Mouse (Mus musculus): ENCODE results near the gene Foxd1. TPM values are rescaled to one million over a fixed set of nuclear protein-coding genes. Genes with fewer than 3 reads are reported as not detected.

The Foxd1 gene
- under 1 TPM in 1 of 2 experiments, not detected in 1; 0.05 TPM for total RNA-seq (2021)
- long read RNA-seq, experiment 1, result 0 reads
- long read RNA-seq, experiment 2, result 0 reads

DNA sequence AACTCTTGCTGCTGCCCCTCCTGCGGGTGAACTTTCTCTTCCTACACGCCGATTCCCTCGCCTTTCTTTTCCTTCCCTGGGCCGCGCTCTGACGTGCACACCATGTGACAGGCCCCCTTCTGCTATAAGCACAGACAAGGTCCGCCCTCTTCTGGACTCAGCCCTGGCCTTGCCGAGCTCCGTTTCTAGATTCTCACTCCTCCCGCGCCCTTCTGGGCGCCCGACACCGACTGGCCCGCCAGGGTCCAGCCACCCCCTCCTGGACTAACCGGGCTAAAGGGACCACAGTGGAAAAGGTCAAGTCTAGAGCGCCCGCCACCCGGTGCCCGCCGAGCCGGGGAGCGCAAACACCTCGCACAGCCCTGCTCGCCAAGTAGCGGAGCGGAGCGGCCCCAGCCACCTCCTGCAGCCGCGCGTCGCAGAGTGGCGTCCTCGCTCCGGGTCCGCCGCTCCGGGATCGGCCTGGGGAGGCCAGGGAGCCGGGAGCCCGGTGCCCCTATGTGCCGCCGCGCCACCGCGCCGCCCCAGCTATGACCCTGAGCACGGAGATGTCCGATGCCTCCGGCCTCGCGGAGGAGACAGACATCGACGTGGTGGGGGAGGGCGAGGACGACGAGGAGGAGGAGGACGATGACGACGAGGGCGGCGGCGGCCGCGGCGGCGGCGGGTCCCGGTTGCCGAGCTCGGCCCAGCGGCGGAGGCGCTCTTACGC is at the start of gene Foxd1:
Gene Foxd1, plus strand, starts transcription at position 153 of the 712 bp plus-strand sequence.
- TF ChIP-seq CTCF (IDR thresholded peaks at IDR 0.05), result no peak
- 0 out of 2 replicates have a peak within 1 kb of the TSS, but pooled peaks have one; percentile 12 for H3K27ac ChIP-seq
- H3K4me3 ChIP-seq, result peak within 1 kb of the TSS; percentile 72
- peak; percentile 48 for DNase-seq
- intact Hi-C loops (cut with DNase I), result loop anchor here (10.0 kb wide), 1 partner anchor 151 kb away; no protein-coding TSS in a partner anchor

DNA sequence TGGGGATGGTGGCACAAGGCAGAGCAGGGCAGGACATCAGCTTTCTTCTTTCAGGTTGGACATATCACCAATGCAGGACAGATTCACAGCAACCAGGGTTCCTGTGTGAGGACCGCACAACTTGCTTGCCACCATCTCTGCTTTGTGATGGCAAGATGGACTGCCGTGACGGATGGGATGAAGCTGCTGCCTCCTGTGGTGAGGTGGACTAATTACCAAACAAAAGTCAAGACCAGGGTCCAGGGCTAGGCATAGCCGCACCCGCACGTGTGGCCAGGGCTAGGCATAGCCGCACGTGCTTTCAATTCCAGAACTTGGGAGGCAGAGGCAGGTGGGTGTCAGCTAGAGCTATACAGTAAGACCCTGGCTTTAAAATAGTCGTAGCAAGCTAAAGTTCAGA is 48.8 kb upstream of the Foxd1 start:
- Histone ChIP-seq H3K27ac (no peak overlapping the region), H3K4me3 (no peak overlapping the region)
- DNase-seq, result no peak
- no peak for TF ChIP-seq CTCF (IDR thresholded peaks at IDR 0.05)
- intact Hi-C loops (cut with DNase I), result no loop called here

GRCm38 (mm10) chr13:98306393-98306792 is 47.6 kb upstream of the Foxd1 start:
- DNase-seq, result no peak
- Histone ChIP-seq H3K27ac (no peak overlapping the region), H3K4me3 (no peak overlapping the region)
- TF ChIP-seq CTCF (IDR thresholded peaks at IDR 0.05), result no peak
- intact Hi-C loops (cut with DNase I), result no loop called here

- no peak for DNase-seq
- Histone ChIP-seq H3K4me3 (no peak overlapping the region), H3K27ac (no peak overlapping the region)
- TF ChIP-seq CTCF (IDR thresholded peaks at IDR 0.05), result no peak
- intact Hi-C loops (cut with DNase I), result no loop called here
These were observed 47.1 kb upstream of the Foxd1 start for GRCm38 (mm10) chr13:98306852-98307475.

GRCm38 (mm10) chr13:98308004-98308403 is 46.0 kb upstream of the Foxd1 start:
- intact Hi-C loops (cut with DNase I), result no loop called here
- TF ChIP-seq CTCF (IDR thresholded peaks at IDR 0.05), result no peak
- Histone ChIP-seq H3K27ac (no peak overlapping the region), H3K4me3 (no peak overlapping the region)
- no peak for DNase-seq

GRCm38 (mm10) chr13:98308724-98309123 is 45.3 kb upstream of the Foxd1 start:
- H3K27ac ChIP-seq, result no peak overlapping the region
- intact Hi-C loops (cut with DNase I), result no loop called here
- DNase-seq, result no peak
- no peak for TF ChIP-seq CTCF (IDR thresholded peaks at IDR 0.05)
- H3K4me3 ChIP-seq, result no peak overlapping the region

DNA sequence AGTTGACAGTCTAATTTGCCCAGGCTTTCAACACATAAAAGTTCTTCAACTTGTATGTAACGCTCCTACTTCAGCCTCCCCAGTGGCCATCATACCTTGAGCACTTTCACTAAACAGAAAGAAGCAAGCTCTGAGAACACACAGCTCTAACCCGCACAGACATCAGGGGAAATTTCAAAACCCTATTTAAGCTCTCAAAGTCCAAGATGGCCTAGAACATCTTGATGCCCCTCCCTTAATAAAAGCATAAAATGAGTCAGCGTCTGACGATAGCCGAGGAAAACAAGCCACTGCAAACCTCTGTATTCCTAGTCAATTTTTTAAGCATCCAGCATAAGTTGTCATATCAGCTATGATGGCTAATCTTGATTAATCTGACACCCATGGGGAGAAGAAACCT is 42.4 kb upstream of the Foxd1 start:
- Histone ChIP-seq H3K4me3 (no peak overlapping the region), H3K27ac (no peak overlapping the region)
- no peak for DNase-seq
- no peak for TF ChIP-seq CTCF (IDR thresholded peaks at IDR 0.05)
- intact Hi-C loops (cut with DNase I), result no loop called here

DNA sequence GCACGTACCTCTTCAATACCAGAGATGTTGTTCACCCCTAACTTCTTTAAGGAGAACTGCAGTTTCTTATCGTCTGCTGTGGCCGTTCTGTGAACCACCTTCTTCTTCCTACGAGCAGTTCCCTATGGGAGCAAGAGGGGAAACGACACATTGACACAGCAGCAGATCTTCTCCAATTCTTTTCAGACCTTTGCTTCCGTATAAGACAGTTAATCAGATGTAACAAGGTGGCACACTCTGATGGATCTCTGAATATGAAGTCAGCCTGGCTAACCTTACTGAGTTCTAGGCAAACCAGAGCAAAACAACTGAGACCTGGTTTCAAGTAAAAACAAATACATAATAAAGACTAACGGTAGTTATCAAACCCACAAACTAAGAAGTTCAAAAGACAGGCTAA is 40.4 kb upstream of the Foxd1 start:
- intact Hi-C loops (cut with DNase I), result no loop called here
- Histone ChIP-seq H3K27ac (no peak overlapping the region), H3K4me3 (no peak overlapping the region)
- TF ChIP-seq CTCF (IDR thresholded peaks at IDR 0.05), result no peak
- no peak for DNase-seq

DNA sequence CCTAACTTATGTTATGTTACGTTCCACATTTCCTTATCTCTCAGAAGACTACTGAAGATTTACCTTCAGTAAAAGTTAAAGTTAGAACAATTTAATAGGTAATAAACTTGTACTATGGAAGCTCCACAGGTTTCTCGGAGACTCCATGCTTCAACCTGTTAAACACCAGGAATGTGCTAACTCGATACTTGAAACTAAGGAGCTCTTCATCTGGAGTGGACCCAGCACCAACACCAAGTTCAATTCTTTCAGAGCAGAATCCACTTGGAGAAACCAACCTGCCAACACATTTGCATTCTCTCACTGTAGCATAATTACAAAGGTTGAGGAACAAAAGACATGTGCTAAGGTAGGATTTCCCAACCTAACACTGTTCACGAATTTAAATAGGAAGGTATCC is 38.9 kb upstream of the Foxd1 start:
- H3K27ac ChIP-seq, result no peak overlapping the region
- no peak for DNase-seq
- intact Hi-C loops (cut with DNase I), result no loop called here
- peak overlapping the region; percentile 96 for H3K4me3 ChIP-seq
- TF ChIP-seq CTCF (IDR thresholded peaks at IDR 0.05), result no peak

DNA sequence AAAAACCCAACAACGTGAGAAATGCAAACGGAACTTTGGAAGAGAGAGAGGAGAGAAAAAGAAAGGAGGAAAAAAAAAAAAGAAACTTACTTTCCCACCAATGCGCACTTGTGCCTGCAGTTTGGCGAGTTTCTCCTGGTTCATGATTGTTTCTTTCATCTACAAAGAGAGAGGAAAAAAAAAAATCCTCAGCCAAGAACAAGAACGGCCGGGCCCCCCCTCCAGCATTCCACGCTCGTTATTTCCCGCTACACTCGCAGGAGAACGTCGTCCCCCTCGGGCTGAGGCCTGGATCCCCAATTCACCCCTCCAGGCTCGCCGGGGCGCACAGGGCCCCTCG is 37.9 kb upstream of the Foxd1 start:
- Histone ChIP-seq H3K4me3 (peak overlapping the region; percentile 96), H3K27ac (peak overlapping the region; percentile 94)
- DNase-seq, result no peak
- intact Hi-C loops (cut with DNase I), result loop anchor here (2.0 kb wide), 1 partner anchor 53 kb away; the partner anchor contains the start of genes Ankra2 and Utp15
- no peak for TF ChIP-seq CTCF (IDR thresholded peaks at IDR 0.05)

GRCm38 (mm10) chr13:98316480-98317245 is 37.4 kb upstream of the Foxd1 start, which contains the start of gene Btf3:
TSS of gene Btf3 (minus strand) at chr13:98317006.
- peak; percentile 97 for DNase-seq
- intact Hi-C loops (cut with DNase I), result loop anchor here (2.0 kb wide), 1 partner anchor 54 kb away; the partner anchor contains the start of genes Ankra2 and Utp15

DNA sequence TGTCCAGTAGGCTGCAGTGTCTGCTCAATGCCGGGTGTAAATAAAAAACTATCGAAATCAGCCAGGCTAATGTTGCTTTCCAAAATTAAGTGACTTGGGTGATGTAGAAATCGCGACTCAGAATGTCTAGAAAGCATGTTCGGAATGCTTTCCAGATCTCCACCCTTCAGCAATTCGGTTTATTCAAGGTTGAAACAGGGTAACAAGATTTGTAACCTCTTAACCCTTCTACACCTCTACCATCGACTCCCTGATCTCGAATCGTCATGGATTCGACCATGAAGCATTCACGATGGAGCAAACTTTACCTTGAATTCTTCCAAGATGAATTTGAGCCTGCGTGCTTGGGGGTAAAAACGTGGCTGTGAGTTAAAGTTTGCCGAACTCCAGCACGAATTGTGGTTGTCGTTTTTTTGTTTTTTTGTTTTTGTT is 36.8 kb upstream of the Foxd1 start:
- no peak for TF ChIP-seq CTCF (IDR thresholded peaks at IDR 0.05)
- H3K4me3 ChIP-seq, result peak overlapping the region; percentile 96
- DNase-seq, result no peak
- H3K27ac ChIP-seq, result peak overlapping the region; percentile 94
- intact Hi-C loops (cut with DNase I), result loop anchor here (2.0 kb wide), 1 partner anchor 54 kb away; the partner anchor contains the start of genes Ankra2 and Utp15

More at GRCm38 (mm10) chr13:98316480-98317245, 37.4 kb upstream of the Foxd1 start, which contains the start of gene Btf3:
- H3K4me3 ChIP-seq, result peak within 1 kb of the TSS; percentile 96
- TF ChIP-seq CTCF (IDR thresholded peaks at IDR 0.05), result peak; percentile 36
- peak within 1 kb of the TSS; percentile 94 for H3K27ac ChIP-seq
